Mouse (Mus musculus) lung, adult 2 months (tissue): ENCODE measurements at regions not wholly inside any gene's neighbourhood (a gene's known extent, or its start where the extent isn't known, plus 50 kb on each side); places are given as distances from the start of the nearest gene placed in this dataset.

Experiments used
- CTCF ChIP-seq: fragments of 200-500 bp; IDR thresholded peaks from 2 replicates; pipeline ENCODE4 v1.5.1; 2011; ENCODE audit warnings: mild to moderate bottlenecking, low read length, control low read depth; ENCODE audit not compliant: insufficient read depth
- POLR2A ChIP-seq: fragments of 200-500 bp; IDR thresholded peaks from 2 replicates; pipeline ENCODE4 v1.6.1; 2011; ENCODE audit warnings: low read depth, mild to moderate bottlenecking, control low read depth, low read length, borderline replicate concordance; ENCODE audit errors: extremely low read depth

- no peak for TF ChIP-seq POLR2A
- no peak for TF ChIP-seq CTCF
Observed at GRCm38 (mm10) chr5:4633763-4634162, 124.1 kb downstream of the Fzd1 start.
